Mouse (Mus musculus): ENCODE results near the gene 1700020N01Rik. TPM values are rescaled to one million over a fixed set of nuclear protein-coding genes. Genes with fewer than 3 reads are reported as not detected.

The 1700020N01Rik gene
- polyA plus RNA-seq, 2 experiments: not detected

- 33% methylated on average over 5 of the region's 5 CpGs for WGBS (ENCODE audit: insufficient replicate concordance)
- Histone ChIP-seq H3K4me1 (replicated peaks; ENCODE audit: control insufficient read depth in 2 of 2, insufficient read depth in 2 of 2, low read length in 1 of 2) (peaks cover 0 to 8% of the 10 kb centered on the region in 2 experiments; a peak in 2 of 4 replicates), H3K4me2 (ENCODE audit: low read depth) (no peak overlapping the region), H3K36me3 (replicated peaks; ENCODE audit: control insufficient read depth, insufficient read depth, low read depth) (no peaks in the 10 kb centered on the region), H3K9ac (replicated peaks) (no peak overlapping the region), H3K27me3 (ENCODE audit: control insufficient read depth, insufficient read depth, low read length) (no peaks in the 10 kb centered on the region), H3K4me3 (ENCODE audit: insufficient read depth in 1 of 2, low read depth in 2 of 2, low read length in 2 of 2) (no peak overlapping the region), H3K9me3 (ENCODE audit: control insufficient read depth, low read length) (no peaks in the 10 kb centered on the region), H3K27ac (no peak overlapping the region)
- ATAC-seq (ENCODE audit: insufficient read depth) (no peak), DNase-seq (ENCODE audit: low read depth in 3 of 3, low spot score in 3 of 3) (peak in 2 of 3 experiments; percentile 7 to 17)
- no peak for TF ChIP-seq EP300 (IDR thresholded peaks at IDR 0.05; ENCODE audit: low read depth)
- TF ChIP-seq CTCF (IDR thresholded peaks at IDR 0.05; ENCODE audit: low read depth): peak; percentile 85
These were observed 8.0 kb downstream of the 1700020N01Rik start for GRCm38 (mm10) chr10:21600931-21601330.

DNA sequence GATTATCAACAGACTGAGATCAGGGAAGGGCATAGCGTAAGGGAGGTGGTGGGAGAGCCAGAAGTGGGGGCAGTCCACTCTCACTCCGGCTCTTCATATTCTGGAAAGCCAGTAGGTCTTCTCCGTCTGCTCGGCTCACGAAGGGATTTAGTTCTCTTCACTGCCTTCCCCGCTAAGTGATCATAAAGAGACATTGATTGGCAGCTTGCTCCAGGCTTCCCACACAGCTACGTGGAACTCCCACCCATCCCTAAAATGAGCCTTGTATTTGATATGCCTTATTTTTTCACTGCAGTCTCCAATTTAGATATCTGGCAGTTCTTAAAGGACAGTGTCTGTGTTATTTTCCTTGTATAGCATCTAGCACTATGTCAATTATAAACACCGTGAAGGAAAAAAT, 11.5 kb downstream of the 1700020N01Rik start:
- Histone ChIP-seq H3K4me1 (replicated peaks; ENCODE audit: control insufficient read depth in 2 of 2, insufficient read depth in 2 of 2, low read length in 1 of 2) (peaks cover 0 to 8% of the 10 kb centered on the region in 2 experiments; a peak in 2 of 4 replicates), H3K27me3 (ENCODE audit: control insufficient read depth, insufficient read depth, low read length) (no peaks in the 10 kb centered on the region), H3K9me3 (ENCODE audit: control insufficient read depth, low read length) (no peaks in the 10 kb centered on the region), H3K9ac (replicated peaks) (no peak overlapping the region), H3K36me3 (replicated peaks; ENCODE audit: control insufficient read depth, insufficient read depth, low read depth) (no peaks in the 10 kb centered on the region), H3K4me2 (ENCODE audit: low read depth) (no peak overlapping the region), H3K4me3 (ENCODE audit: insufficient read depth in 1 of 2, low read depth in 2 of 2, low read length in 2 of 2) (no peak overlapping the region), H3K27ac (no peak overlapping the region)
- 73% methylated on average over 8 of the region's 8 CpGs for WGBS (ENCODE audit: insufficient replicate concordance)
- DNase-seq (ENCODE audit: low read depth in 3 of 3, low spot score in 3 of 3) (no peak), ATAC-seq (ENCODE audit: insufficient read depth) (no peak)
- TF ChIP-seq EP300 (IDR thresholded peaks at IDR 0.05; ENCODE audit: low read depth): no peak
- TF ChIP-seq CTCF (IDR thresholded peaks at IDR 0.05; ENCODE audit: low read depth): no peak

- ATAC-seq (ENCODE audit: insufficient read depth): peak; percentile 62; the same call in 1 of the 2 replicates
- Histone ChIP-seq H3K4me2 (ENCODE audit: low read depth) (no peak overlapping the region), H3K9me3 (ENCODE audit: control insufficient read depth, low read length) (no peaks in the 10 kb centered on the region), H3K4me1 (replicated peaks; ENCODE audit: control insufficient read depth in 2 of 2, insufficient read depth in 2 of 2, low read length in 1 of 2) (peaks cover 0 to 8% of the 10 kb centered on the region in 2 experiments; a peak in 2 of 4 replicates), H3K36me3 (replicated peaks; ENCODE audit: control insufficient read depth, insufficient read depth, low read depth) (no peaks in the 10 kb centered on the region), H3K9ac (replicated peaks) (no peak overlapping the region), H3K27ac (peak overlapping the region; percentile 22), H3K27me3 (ENCODE audit: control insufficient read depth, insufficient read depth, low read length) (no peaks in the 10 kb centered on the region), H3K4me3 (ENCODE audit: insufficient read depth in 1 of 2, low read depth in 2 of 2, low read length in 2 of 2) (no peak overlapping the region)
- TF ChIP-seq CTCF (IDR thresholded peaks at IDR 0.05; ENCODE audit: low read depth) (no peak), EP300 (IDR thresholded peaks at IDR 0.05; ENCODE audit: low read depth) (no peak)
- peak; percentile 9 to 14 (median 10) for DNase-seq (ENCODE audit: low read depth in 3 of 3, low spot score in 3 of 3)
- WGBS (ENCODE audit: insufficient replicate concordance): 63% methylated on average over 4 of the region's 4 CpGs
These were observed 12.1 kb downstream of the 1700020N01Rik start for GRCm38 (mm10) chr10:21605011-21605571.

- Histone ChIP-seq H3K4me2 (ENCODE audit: low read depth) (no peak overlapping the region), H3K4me3 (ENCODE audit: insufficient read depth in 1 of 2, low read depth in 2 of 2, low read length in 2 of 2) (no peak overlapping the region), H3K4me1 (replicated peaks; ENCODE audit: control insufficient read depth in 2 of 2, insufficient read depth in 2 of 2, low read length in 1 of 2) (peaks cover 0 to 8% of the 10 kb centered on the region in 2 experiments; a peak in 2 of 4 replicates), H3K27me3 (ENCODE audit: control insufficient read depth, insufficient read depth, low read length) (no peaks in the 10 kb centered on the region), H3K9ac (replicated peaks) (no peak overlapping the region), H3K36me3 (replicated peaks; ENCODE audit: control insufficient read depth, insufficient read depth, low read depth) (no peaks in the 10 kb centered on the region), H3K27ac (no peak overlapping the region), H3K9me3 (ENCODE audit: control insufficient read depth, low read length) (no peaks in the 10 kb centered on the region)
- 67% methylated on average over 5 of the region's 5 CpGs for WGBS (ENCODE audit: insufficient replicate concordance)
- ATAC-seq (ENCODE audit: insufficient read depth): no peak
- TF ChIP-seq CTCF (IDR thresholded peaks at IDR 0.05; ENCODE audit: low read depth) (no peak), EP300 (IDR thresholded peaks at IDR 0.05; ENCODE audit: low read depth) (no peak)
- DNase-seq (ENCODE audit: low read depth in 3 of 3, low spot score in 3 of 3): no peak
These were observed 12.7 kb downstream of the 1700020N01Rik start for GRCm38 (mm10) chr10:21605601-21606000.

DNA sequence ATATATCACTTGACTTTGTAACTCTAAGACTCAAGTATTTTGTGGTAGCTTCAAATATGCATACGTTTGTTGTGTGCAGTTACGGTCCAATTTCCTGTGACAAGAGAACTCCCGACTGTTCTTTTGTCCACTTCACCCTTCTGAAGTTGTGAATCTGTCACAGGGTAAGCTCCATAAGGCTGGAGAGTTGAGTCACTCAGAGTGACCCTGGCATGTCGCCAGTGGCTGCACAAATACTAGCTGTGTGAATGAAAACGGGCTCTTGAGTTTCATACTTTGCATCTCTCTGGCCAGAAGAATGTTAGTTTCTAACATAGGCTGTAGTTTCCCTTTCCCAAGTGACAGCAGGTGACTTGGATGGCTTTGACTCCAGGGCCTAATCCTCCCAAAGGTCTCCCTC, 14.0 kb downstream of the 1700020N01Rik start:
- H3K4me1 ChIP-seq (replicated peaks; ENCODE audit: control insufficient read depth in 2 of 2, insufficient read depth in 2 of 2, low read length in 1 of 2): peaks cover 0 to 8% of the 10 kb centered on the region in 2 experiments; a peak in 2 of 4 replicates
- H3K4me2 ChIP-seq (ENCODE audit: low read depth): no peak overlapping the region
- H3K9me3 ChIP-seq (ENCODE audit: control insufficient read depth, low read length): no peaks in the 10 kb centered on the region
- ATAC-seq (ENCODE audit: insufficient read depth) (no peak), DNase-seq (ENCODE audit: low read depth in 3 of 3, low spot score in 3 of 3) (no peak)
- no peak for TF ChIP-seq EP300 (IDR thresholded peaks at IDR 0.05; ENCODE audit: low read depth)
- no peak for TF ChIP-seq CTCF (IDR thresholded peaks at IDR 0.05; ENCODE audit: low read depth)
- H3K36me3 ChIP-seq (replicated peaks; ENCODE audit: control insufficient read depth, insufficient read depth, low read depth): no peaks in the 10 kb centered on the region
- no peak overlapping the region for H3K27ac ChIP-seq
- H3K9ac ChIP-seq (replicated peaks): no peak overlapping the region
- H3K4me3 ChIP-seq (ENCODE audit: insufficient read depth in 1 of 2, low read depth in 2 of 2, low read length in 2 of 2): no peak overlapping the region
- WGBS (ENCODE audit: insufficient replicate concordance): 58% methylated on average over 5 of the region's 5 CpGs
- H3K27me3 ChIP-seq (ENCODE audit: control insufficient read depth, insufficient read depth, low read length): no peaks in the 10 kb centered on the region

All from liver, embryonic 14.5 days (tissue).